Mouse (Mus musculus) spleen, adult 12 weeks (tissue): Measurements from ENCODE around the gene Ywhag.

Experiments used
- DNase-seq: peaks from one replicate; pipeline ENCODE4 v3.0.0; 2022; ENCODE audit warnings: low spot score

The Ywhag gene

GRCm38 (mm10) chr5:135911633-135912220 is 22.7 kb downstream of the Ywhag start:
- no peak for DNase-seq

DNA sequence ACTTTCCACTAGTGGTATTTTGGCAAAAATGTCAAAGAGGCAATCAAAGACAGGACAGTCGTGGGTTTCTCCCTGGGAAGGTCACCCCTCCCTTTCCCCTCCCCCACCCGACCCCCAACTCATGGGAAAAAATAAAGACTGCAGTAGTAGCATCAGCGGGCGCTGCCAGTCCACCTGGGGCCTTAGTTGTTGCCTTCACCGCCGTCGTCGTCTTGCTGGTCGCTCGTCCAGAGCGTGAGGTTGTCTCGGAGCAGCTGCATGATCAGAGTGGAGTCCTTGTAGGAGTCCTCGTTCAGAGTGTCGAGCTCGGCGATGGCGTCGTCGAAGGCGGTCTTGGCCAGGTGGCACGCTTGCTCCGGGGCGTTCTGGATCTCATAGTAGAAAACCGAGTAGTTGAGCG is 23.6 kb downstream of the Ywhag start:
- no peak for DNase-seq

- DNase-seq: no peak
Measured at GRCm38 (mm10) chr5:135909646-135910045, 24.8 kb downstream of the Ywhag start.

DNA sequence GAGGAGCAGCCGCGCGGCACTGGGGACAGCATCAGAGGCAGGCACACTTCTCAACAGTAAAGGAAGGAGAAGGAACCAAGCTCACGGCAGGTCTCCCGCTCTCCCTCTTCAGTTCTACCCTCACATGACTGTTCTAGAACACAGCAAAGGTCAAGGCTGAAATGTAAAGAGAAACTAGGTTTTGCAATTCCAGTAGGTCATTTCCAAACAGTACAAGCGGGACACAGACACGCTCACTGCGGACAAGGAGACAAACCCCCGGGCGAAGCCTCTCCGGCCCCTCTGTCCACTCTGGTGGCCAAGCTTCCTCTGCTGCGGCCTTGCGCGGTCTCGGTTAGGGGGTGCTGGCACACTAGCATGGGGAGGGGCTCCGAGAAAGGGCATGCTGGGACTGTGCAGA is 25.4 kb downstream of the Ywhag start:
- DNase-seq: no peak

GRCm38 (mm10) chr5:135908185-135908584 is 26.2 kb downstream of the Ywhag start:
- no peak for DNase-seq

DNA sequence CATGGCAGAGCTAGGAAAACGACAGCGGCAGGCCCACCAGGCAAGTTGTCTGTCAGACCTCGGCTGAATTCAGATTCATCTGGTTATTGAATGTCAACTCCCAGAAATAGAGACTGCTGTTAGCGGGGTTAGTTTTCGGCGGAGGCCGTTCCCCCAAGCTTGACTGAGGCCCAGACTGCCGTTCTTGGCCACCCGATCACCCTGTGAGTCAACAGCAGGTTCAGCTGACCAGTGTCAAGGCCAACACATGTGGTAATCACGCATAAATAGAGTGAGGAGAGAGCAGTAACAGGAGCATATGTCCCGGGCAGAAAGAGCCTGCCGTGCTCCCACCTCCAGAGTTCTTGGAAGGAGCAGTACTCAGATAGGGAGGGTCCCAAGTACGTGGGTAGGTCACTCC is 27.2 kb downstream of the Ywhag start:
- no peak for DNase-seq

- DNase-seq: no peak
Measured at GRCm38 (mm10) chr5:135906846-135907245, 27.6 kb downstream of the Ywhag start.

DNA sequence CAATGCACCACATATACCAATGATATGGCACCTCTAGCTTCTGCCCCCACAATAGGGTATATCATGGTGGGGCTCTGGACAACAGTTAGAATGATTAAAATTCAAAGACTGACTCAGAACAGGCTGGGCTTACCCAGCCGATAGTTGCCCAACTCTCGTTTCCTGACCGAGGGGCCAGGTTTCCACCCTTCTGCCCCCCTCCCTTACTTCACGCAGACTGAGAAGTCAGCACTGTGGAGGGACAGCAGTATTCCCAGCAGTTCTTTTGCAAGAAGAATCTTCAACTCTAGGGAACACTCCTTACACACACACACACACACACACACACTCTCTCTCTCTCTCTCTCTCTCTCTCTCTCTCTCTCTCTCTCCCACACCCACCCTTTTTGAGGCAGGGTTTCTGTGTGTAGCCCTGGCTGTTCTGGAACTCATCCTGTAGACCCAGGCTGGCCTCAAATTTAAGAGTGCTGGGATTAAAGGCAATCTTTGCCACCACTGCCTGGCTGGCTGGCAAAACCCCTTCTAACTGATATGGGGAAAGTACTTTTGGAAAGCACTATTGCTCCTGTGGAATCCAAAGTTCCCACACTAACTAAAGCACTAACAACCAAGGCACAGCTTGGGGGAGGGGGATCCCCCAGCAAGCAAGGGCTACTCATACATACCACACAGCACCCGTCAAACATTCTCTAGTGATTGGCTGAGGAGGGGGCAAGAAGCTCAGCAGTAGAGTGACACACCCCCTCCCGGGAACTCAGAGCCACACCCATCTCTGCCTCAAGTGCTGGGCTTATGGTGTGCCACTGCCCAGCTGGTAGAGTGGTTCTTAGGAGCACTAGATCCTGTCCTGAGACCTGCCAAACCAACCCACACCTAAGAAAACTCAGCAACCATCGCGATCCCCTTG is 28.8 kb downstream of the Ywhag start:
- no peak for DNase-seq

DNA sequence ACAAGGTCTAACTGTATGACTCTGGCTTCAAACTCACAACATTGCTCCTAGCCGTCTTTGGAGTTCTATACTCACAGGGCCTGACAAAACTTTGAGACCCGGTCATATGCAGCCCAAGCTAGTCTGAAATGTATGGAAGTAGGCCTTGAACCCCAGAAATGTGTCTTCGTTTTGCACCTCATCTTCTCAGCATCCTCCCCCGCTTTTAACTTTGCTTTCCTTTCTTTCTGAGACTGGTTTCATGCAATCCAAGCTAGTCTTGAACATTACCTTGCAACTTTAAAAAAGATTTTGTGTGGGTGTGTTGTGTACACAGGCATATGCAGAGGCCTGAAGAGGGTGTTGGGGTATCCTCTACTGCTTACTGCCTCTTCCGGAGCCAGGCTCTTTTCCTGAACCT is 30.2 kb downstream of the Ywhag start:
- no peak for DNase-seq

DNA sequence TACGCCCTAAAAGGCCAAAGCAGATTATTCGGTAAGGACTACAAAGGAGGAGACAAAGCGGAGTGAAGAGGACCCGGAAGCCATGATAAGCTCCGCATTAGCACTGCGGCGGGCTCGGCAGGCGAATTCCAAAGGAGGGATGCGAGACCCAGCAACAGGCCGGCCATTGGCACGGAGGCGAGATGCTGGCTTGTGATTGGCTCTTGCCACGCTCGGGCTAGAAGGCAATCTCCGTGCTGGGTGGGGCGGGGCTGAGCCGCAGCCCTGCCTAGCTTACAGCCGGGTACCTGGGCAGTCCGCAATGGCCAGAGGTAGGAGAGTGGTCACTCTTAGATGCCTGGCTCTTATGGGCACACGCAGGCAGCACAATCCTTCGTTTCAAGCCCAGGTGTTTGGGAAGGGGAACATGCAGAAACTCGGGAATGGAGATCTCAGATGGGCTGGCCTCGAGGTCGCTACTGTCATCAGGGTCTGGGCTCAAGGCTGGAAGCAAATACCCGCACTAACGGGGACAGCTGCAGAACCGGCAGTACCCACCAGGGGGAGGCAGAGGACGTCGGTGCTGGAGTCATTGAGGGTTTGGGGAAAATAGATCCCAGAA is 30.8 kb downstream of the Ywhag start:
- DNase-seq: peak; percentile 59

DNA sequence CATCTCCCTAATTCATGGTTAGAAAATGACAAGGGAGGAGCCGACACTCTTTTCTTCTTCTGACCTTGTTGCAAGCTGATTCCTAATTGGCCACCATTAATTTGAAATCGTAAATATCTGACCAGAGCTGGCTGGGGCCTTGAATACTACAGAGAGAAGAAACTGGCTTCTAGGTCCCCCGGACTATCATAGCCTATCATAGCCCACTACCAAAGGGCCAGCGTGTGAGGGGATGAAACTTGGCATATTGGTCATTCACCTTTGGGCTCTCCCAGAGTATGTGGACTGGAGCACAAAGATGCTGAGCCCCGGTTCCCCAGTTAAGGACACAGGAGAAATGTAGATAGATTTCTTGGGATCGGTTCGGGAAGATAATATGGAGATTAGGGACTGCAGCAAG is 31.4 kb downstream of the Ywhag start:
- no peak for DNase-seq

- DNase-seq: peak; percentile 34
Measured at GRCm38 (mm10) chr5:135901354-135902095, 32.9 kb downstream of the Ywhag start.

GRCm38 (mm10) chr5:135900701-135901100 is 33.7 kb downstream of the Ywhag start:
- no peak for DNase-seq

DNA sequence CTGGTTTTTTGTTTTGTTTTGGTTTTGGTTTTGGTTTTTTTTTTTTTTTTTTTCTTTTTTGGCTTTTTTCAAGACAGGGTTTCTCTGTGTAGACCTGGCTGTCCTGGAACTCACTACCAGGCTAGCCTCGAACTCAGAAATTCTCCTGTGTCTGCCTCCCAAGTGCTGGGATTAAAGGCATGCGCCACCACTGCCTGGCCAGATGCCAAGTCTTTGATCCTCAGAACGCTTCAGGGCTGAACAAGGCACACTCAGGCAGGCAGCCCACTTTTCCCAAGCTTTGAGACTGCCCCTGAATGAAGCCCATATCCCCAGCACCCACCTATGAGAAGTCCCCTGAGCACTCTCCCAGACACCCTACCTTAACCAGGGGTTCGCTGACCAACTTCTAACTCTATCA is 34.6 kb downstream of the Ywhag start:
- no peak for DNase-seq

- DNase-seq: no peak
Measured at GRCm38 (mm10) chr5:135898995-135899394, 35.4 kb downstream of the Ywhag start.

- DNase-seq: no peak
Measured at GRCm38 (mm10) chr5:135898028-135898427, 36.4 kb downstream of the Ywhag start.

GRCm38 (mm10) chr5:135894958-135895357 is 39.5 kb downstream of the Ywhag start:
- DNase-seq: no peak

GRCm38 (mm10) chr5:135892589-135893351 is 41.6 kb downstream of the Ywhag start:
- DNase-seq: no peak

- DNase-seq: no peak
Measured at GRCm38 (mm10) chr5:135890920-135891319, 43.5 kb downstream of the Ywhag start.

DNA sequence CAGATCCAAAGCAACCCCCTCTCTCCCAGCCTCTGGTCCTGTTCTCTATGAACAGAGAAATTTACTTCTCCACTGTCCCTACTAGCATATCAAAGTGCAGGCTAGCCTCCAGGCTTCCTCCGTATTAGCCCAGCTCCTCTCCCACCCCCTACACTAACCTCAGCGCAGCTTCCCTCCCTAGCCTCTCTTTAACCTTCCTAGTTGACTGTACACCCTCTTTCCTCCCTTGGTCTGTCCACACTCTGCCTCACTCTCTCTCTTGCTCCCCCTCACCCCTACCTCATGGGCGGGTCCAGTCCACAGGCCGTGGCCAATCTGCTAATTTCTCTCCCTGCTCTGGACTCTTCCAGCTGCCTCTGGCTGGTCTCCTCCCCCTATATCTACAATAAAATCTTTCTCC is 44.1 kb downstream of the Ywhag start:
- no peak for DNase-seq

DNA sequence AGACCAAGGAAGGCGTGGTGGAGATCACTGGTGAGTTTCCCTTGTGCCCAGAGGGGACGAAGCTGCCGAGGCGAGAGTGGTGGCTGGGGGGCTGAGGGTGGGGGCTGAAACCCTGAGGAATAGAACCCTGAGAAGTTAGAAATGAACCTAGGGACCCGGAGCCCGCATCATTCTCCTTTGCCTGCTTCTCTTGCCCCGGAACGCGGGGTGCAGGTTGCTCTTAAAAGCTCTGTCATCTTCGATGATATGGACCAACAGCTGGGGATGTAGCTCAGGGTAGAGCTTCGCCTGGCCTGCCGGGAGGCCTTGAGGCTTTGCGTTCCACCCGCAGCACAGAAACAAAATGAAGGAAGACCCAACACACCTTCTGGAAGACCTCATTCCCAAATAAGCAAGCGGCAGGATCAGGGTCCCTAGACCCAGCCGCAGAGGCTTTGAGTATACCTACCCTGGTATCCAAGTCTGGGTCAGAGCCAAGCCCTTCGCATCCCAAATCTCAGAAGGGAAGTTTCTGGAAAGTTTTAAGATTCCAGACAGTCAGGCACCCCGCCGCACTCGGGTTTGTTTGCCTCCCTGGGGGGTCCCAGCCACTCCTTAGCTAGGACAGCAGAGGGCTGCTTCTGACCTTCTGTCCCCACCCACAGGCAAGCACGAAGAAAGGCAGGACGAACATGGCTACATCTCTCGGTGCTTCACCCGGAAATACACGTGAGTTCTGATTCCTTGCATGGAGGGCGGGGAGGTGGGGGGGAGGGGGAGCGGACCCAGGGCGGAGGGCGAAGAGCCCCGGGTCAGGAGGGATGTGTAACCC is 45.8 kb downstream of the Ywhag start:
- DNase-seq: no peak
